Mouse (Mus musculus) heart, embryonic 11.5 days (tissue): Measurements from ENCODE around the gene Hrh3. TPM values are rescaled to one million over a fixed set of nuclear protein-coding genes. Genes with fewer than 3 reads are reported as not detected.
A peak's percentile ranks its signal among the peaks of the same experiment; 100 is the strongest.

ENCODE experiments used
- ATAC-seq: fragments of 200-750 bp; cut with Nextera tagmentation; replicated peaks from 2 replicates; pipeline ENCODE4 v1.8.0; 2017; ENCODE audit warnings: moderate library complexity; ENCODE audit not compliant: insufficient number of reproducible peaks, low FRiP score, low TSS enrichment
- H3K27ac ChIP-seq: fragments of 300-500 bp; sonication (generic); 2 replicates; pipeline ENCODE4 v1.5.1; 2014; ENCODE audit warnings: mild to moderate bottlenecking, low read depth, low read length
- H3K27me3 ChIP-seq: fragments of 300-500 bp; sonication (generic); 2 replicates; pipeline ENCODE4 v1.6.1; 2014; ENCODE audit warnings: mild to moderate bottlenecking, low read length, mixed read lengths; ENCODE audit not compliant: control insufficient read depth, insufficient read depth
- H3K36me3 ChIP-seq: fragments of 300-500 bp; sonication (generic); 2 replicates; pipeline ENCODE4 v1.6.1; 2014; ENCODE audit warnings: mild to moderate bottlenecking, low read length, moderate library complexity, mixed read lengths; ENCODE audit not compliant: control insufficient read depth, insufficient read depth
- H3K4me1 ChIP-seq: fragments of 300-500 bp; sonication (generic); 2 replicates; pipeline ENCODE4 v1.6.1; 2014; ENCODE audit warnings: low read length; ENCODE audit not compliant: control insufficient read depth, insufficient read depth
- H3K4me2 ChIP-seq: fragments of 300-500 bp; sonication (generic); 2 replicates; pipeline ENCODE4 v1.6.1; 2014; ENCODE audit warnings: mild to moderate bottlenecking, moderate library complexity
- H3K4me3 ChIP-seq: fragments of 300-500 bp; sonication (generic); 2 replicates; pipeline ENCODE4 v1.5.1; 2014; ENCODE audit warnings: low read depth, low read length
- H3K9ac ChIP-seq: fragments of 300-500 bp; sonication (generic); 2 replicates; pipeline ENCODE4 v1.6.1; 2014; ENCODE audit warnings: mild to moderate bottlenecking, low read depth, low read length, moderate library complexity
- H3K9me3 ChIP-seq: fragments of 300-500 bp; sonication (generic); replicated peaks from 2 replicates; pipeline ENCODE4 v1.6.1; 2016; ENCODE audit warnings: low read length; ENCODE audit not compliant: control insufficient read depth
- WGBS: fragments of 180-500 bp; shearing (Covaris S2); extraction: QIAGEN DNeasy Blood & Tissue Kit; methylation state at CpG from one replicate; pipeline ENCODE4 v1.1.7; 2014; ENCODE audit not compliant: insufficient replicate concordance; 5-methylcytosine and 5-hydroxymethylcytosine counted together
- polyA plus RNA-seq: library from polyadenylated mRNA; unstranded; fragments of >200 nt; fragmentation: Nextera tagmentation; extraction: Ambion mirVana; gene quantifications from 2 replicates; pipeline ENCODE4 v1.2.1, GENCODE M21; 2014

Hrh3 gene
- polyA plus RNA-seq, 1 experiment from 2014 or later, result not detected

DNA sequence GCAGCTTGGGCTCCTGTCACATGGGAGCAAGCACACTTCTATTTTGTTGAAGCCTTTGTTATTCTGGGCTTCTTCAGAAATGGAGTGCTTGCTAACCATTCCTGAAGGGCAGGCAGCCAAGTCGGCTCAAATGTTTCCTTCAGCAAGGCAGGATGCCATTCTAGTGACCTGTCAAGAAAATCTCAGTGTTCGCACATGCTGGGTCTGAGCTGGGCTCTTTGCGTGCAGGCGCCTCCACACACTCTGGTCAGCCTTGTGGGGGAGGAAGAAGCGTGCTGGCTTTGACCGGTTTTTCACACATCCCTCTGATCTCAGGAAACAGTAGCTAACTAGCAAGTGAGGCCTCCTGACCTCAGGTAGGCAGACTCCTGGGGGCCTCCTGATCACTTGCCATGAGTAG is 11.0 kb upstream of the Hrh3 start:
- Histone ChIP-seq H3K27me3 (no peaks in the 10 kb centered on the region), H3K4me3 (no peak overlapping the region), H3K4me1 (peaks cover 34% of the 10 kb centered on the region), H3K4me2 (no peak overlapping the region), H3K36me3 (no peaks in the 10 kb centered on the region), H3K9ac (no peak overlapping the region), H3K27ac (peak overlapping the region; percentile 7; the same call in 1 of the 2 replicates), H3K9me3 (no peaks in the 10 kb centered on the region)
- 18% methylated on average over 6 of the region's 6 CpGs for WGBS
- ATAC-seq, result no peak

GRCm38 (mm10) chr2:180113909-180114890 is 9.9 kb upstream of the Hrh3 start:
- Histone ChIP-seq H3K4me3 (no peak overlapping the region), H3K36me3 (no peaks in the 10 kb centered on the region), H3K27ac (no peak overlapping the region), H3K4me1 (peaks cover 27% of the 10 kb centered on the region), H3K9me3 (no peaks in the 10 kb centered on the region), H3K4me2 (no peak overlapping the region), H3K27me3 (no peaks in the 10 kb centered on the region), H3K9ac (no peak overlapping the region)
- 58% methylated on average over 17 of the region's 17 CpGs for WGBS
- no peak for ATAC-seq

- Histone ChIP-seq H3K9me3 (no peaks in the 10 kb centered on the region), H3K4me1 (peaks cover 7% of the 10 kb centered on the region), H3K36me3 (no peaks in the 10 kb centered on the region), H3K4me2 (no peak overlapping the region), H3K27me3 (peaks cover 27% of the 10 kb centered on the region), H3K9ac (no peak overlapping the region), H3K27ac (no peak overlapping the region), H3K4me3 (no peak overlapping the region)
- ATAC-seq, result no peak
- 51% methylated on average over 6 of the region's 6 CpGs for WGBS
Measured at GRCm38 (mm10) chr2:180108285-180108684, 4.0 kb upstream of the Hrh3 start.

DNA sequence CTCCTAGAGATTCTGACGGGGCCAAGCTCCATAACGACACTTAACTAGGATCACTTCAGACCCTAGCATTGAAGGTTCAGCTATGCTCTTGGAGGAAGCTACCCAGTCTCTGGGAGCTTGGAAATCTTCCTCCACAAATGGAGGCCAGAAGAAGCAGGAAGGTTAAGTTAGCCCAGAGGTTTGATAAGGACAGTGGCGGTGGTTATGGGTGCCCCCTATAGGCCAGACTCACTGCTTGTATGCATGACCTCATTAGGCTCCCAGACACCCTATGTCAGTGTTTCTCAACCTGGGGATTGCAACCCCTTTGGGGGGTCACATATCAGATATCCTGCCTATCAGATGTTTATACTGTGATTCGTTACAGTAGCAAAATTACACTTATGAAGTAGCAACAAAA is 2.8 kb upstream of the Hrh3 start:
- no peak for ATAC-seq
- H3K4me1 ChIP-seq, result peaks cover 9% of the 10 kb centered on the region
- H3K9me3 ChIP-seq, result no peaks in the 10 kb centered on the region
- H3K4me3 ChIP-seq, result no peak overlapping the region
- H3K9ac ChIP-seq, result no peak overlapping the region
- WGBS, result 58% methylated on average over 4 of the region's 4 CpGs
- H3K36me3 ChIP-seq, result no peaks in the 10 kb centered on the region
- H3K27me3 ChIP-seq, result peaks cover 39% of the 10 kb centered on the region
- no peak overlapping the region for H3K4me2 ChIP-seq
- H3K27ac ChIP-seq, result no peak overlapping the region

DNA sequence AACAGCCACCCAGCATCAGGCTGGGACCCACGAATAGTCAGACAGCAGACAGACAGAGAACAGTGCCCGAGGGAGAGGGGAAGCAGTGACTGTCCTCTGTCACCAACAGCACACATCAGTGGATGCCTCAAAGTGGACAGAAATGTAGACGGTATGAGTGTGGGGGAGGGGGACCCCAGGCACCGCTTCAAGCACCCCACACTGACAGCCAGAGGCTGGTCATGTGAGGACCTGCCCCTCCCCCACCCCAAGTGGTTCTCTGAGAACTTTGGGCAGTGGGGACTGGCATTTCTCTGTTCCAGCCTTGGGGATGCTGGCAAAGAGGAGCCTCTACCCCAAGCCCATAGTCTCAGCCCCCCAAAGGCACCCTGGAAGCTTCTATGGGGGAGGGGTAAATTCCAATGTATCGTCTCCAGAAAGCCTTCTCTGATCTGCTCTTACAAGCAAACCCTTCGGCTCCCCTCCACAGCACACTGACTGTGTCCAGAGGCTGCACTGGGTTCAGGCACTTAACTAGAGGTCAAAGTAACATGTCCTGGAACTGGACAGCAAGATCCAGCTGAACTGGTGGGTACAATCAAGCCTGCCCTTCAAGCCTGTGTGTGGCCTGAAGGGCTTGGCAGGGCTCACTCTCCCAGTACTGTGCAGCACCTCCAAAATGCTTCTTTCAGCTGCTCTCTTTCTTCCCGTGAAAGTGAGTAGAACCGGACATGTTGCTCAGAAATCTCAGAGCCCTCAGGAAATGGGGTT is 1.3 kb upstream of the Hrh3 start:
- 29% methylated on average over 8 of the region's 8 CpGs for WGBS
- H3K9ac ChIP-seq, result no peak overlapping the region

GRCm38 (mm10) chr2:180104659-180105377 is 530 bp upstream of the Hrh3 start:
- Histone ChIP-seq H3K4me2 (peak overlapping the region; percentile 94), H3K9ac (no peak overlapping the region), H3K36me3 (no peaks in the 10 kb centered on the region), H3K27me3 (peaks cover 61% of the 10 kb centered on the region), H3K4me3 (peak overlapping the region; percentile 54), H3K9me3 (no peaks in the 10 kb centered on the region), H3K27ac (no peak overlapping the region), H3K4me1 (peaks cover 9% of the 10 kb centered on the region)
- 9% methylated on average over 24 of the region's 24 CpGs for WGBS
- ATAC-seq, result peak; percentile 41

More for the DNA sequence above, 1.3 kb upstream of the Hrh3 start:
- H3K27me3 ChIP-seq, result peaks cover 53% of the 10 kb centered on the region
- no peaks in the 10 kb centered on the region for H3K36me3 ChIP-seq
- peaks cover 9% of the 10 kb centered on the region for H3K4me1 ChIP-seq
- H3K4me2 ChIP-seq, result no peak overlapping the region
- no peak for ATAC-seq
- H3K27ac ChIP-seq, result no peak overlapping the region
- no peak overlapping the region for H3K4me3 ChIP-seq
- no peaks in the 10 kb centered on the region for H3K9me3 ChIP-seq

DNA sequence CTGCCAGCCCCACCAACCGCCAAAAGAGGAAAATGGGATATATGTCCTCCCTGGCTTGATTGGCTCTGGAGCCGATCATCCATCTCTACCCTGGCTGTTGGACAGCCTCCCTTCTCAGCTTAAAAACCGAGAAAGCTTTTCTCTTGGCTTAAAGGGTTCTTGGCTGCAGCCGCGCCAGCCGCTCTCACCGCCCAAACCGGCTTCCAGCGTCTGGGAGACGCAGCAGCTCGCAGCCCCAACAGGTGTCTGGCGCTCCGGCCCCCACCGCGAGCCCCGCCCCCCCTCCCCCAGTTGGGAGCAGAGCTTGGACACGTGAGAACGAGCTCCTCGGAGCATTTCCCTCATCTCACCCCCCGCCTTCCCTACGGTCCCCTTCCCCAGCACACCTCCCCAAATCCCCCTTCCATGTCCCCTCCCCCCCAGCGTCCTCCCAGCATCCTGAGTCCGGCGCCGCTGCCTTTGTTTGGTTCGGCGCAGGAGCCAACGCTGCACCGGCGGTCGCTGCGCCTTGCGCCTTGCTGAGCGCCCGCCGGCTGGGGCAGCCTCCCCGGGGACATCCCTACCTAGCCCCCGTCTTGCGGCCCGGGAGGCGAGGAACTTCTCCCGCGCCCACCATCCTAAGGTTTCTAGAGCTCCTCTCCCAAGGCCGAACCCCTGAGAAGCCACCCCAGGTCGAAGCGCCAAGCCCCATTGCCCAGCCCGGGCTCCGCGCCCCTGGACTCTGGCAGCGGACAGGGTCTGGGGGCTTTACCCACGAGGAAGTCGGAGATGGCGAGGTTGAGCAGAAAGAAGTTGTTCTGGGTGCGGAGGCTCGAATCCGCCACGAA is 924 bp downstream of the Hrh3 start:
- Histone ChIP-seq H3K4me2 (peak overlapping the region; percentile 94), H3K9ac (no peak overlapping the region), H3K9me3 (no peaks in the 10 kb centered on the region), H3K36me3 (no peaks in the 10 kb centered on the region), H3K4me3 (peak overlapping the region; percentile 54), H3K4me1 (peaks cover 9% of the 10 kb centered on the region), H3K27me3 (peaks cover 76% of the 10 kb centered on the region), H3K27ac (no peak overlapping the region)
- 2% methylated on average over 57 of the region's 57 CpGs for WGBS
- ATAC-seq, result no peak
